Mouse (Mus musculus) ES-Bruce4 (cell line): ENCODE data around the gene Gpank1.

Source experiments
- CTCF ChIP-seq: IDR thresholded peaks from one replicate; pipeline ENCODE4 v1.8.1; 2011; ENCODE audit warnings: low read depth, low read length
- EP300 ChIP-seq: IDR thresholded peaks from 2 replicates; pipeline ENCODE4 v1.6.1; 2011; ENCODE audit warnings: low read depth, low read length; ENCODE audit not compliant: insufficient read depth
- POLR2A ChIP-seq: IDR thresholded peaks from one replicate; pipeline ENCODE4 v1.8.1; 2011; ENCODE audit warnings: low read length; ENCODE audit not compliant: insufficient read depth

DNA sequence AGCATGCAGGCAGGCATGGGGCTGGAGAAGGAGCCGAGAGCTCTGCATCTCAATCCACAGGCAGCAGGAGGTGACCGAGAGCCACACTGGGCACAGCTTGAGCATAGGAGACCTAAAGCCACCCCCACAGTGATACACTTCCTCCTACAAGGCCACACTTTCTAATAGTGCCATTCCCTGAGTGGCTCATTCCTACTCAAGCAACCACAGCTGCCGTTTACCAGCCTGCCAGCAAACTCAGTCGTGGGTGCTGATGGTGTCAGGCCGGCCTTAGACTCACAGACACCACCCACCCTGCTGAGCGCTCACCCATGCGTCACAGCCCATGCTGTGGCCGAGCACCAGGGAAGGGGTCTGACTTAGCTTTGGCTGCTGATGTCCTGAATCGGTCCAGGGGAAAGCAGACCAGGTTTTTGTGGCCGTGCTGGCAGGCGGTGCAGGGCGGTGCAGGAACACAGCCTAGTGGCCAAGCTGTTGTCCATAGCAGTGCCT lies 24.0 kb upstream of the Gpank1 start:
- TF ChIP-seq POLR2A (no peak), CTCF (no peak), EP300 (no peak)
